ENCODE assay signal across 12 mouse cellular contexts in the genomic region with DNA sequence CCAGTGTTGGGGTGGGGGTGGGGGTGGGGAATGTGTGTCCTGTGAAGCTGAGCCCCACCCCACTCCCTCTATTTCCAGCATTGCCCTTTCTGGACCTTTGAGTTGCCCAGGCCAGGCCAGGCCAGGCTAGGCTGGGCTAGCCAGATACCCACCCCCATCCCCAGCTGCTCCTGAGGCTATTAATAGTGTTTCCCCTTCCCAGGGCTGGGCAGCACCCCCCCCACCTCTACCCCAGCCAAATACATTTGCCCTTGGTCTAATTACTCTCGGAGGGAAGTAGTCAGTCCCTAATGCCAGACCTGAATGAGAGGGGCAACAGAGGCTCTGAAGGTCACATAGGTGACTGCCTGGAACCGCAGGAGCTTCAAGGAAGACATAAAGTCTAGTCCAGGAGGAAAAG. TPM values are rescaled to one million over a fixed set of nuclear protein-coding genes. Genes with fewer than 3 reads are reported as not detected.
A peak's percentile ranks its signal among the peaks of the same experiment; 100 is the strongest.
DNase-seq lines count a peak whose midpoint lies in the region; ATAC-seq and TF ChIP-seq lines count a peak whose summit lies in the region.
"Had no signal": no experiment of that assay in that cellular context is flagged by ENCODE, and none has a peak within 500 bp of the region (broad histone marks: within the 10 kb centered on the region; RNA-seq: fewer than 3 reads in every experiment).

No protein-coding gene starts in this region.

- DNase-seq in layer of hippocampus, adult 2 months (ENCODE audit: low spot score in 2 of 2), result no peak
- DNase-seq in layer of hippocampus, adult 9-11 months, result no peak
- DNase-seq in gastrocnemius, adult 8-10 months (ENCODE audit: low spot score in 2 of 2), result peak; percentile 65 to 84
- DNase-seq in heart, postnatal 4 days, result peak; percentile 56
- DNase-seq in cerebellum, postnatal 36 days, result no peak
- DNase-seq in urinary bladder, adult 18-20 months (ENCODE audit: low spot score in 2 of 2), result no peak
- DNase-seq: cerebellum, adult 9-10 months had no signal

- H3K9ac ChIP-seq in forebrain, embryonic 12.5 days, result no peak overlapping the region; the same call in 1 of the 2 replicates
- H3K9ac ChIP-seq: liver, embryonic 14.5 days had no signal

- H3K4me3 ChIP-seq in layer of hippocampus, adult 2 months, result no peak overlapping the region
- no peak overlapping the region for H3K4me3 ChIP-seq in forebrain, embryonic 12.5 days (replicated peaks)
- H3K4me3 ChIP-seq: embryonic facial prominence, embryonic 13.5 days had no signal

- H3K27ac ChIP-seq in layer of hippocampus, adult 2 months, result peak overlapping the region; percentile 93
- 0 out of 2 replicates have a peak overlapping the region, but pooled peaks have one; percentile 31 for H3K27ac ChIP-seq in forebrain, embryonic 12.5 days
- H3K27ac ChIP-seq: kidney, postnatal 0 days; liver, embryonic 14.5 days had no signal

- ATAC-seq in forebrain, embryonic 12.5 days (ENCODE audit: low FRiP score), result no peak

- no peaks in the 10 kb centered on the region for H3K36me3 ChIP-seq in forebrain, embryonic 12.5 days (replicated peaks)

- 62% methylated on average over 2 of the region's 2 CpGs for WGBS in forebrain, embryonic 12.5 days

- H3K4me2 ChIP-seq in forebrain, embryonic 12.5 days, result no peak overlapping the region
- H3K4me2 ChIP-seq: embryonic facial prominence, embryonic 13.5 days had no signal

- H3K9me3 ChIP-seq in forebrain, embryonic 12.5 days, result no peaks in the 10 kb centered on the region
- H3K9me3 ChIP-seq: embryonic facial prominence, embryonic 13.5 days had no signal

- no peak for TF ChIP-seq CTCF in layer of hippocampus, adult 2 months (conservative IDR thresholded peaks at IDR 0.05)

- H3K4me1 ChIP-seq in forebrain, embryonic 12.5 days, result peaks cover 76% of the 10 kb centered on the region

- H3K27me3 ChIP-seq in forebrain, embryonic 12.5 days, result peaks cover 71% of the 10 kb centered on the region

RNA-seq across cellular contexts. Expression of a gene that starts 12.8 kb away (rescaled TPM):
- under 1 TPM in 1 of 2 experiments, not detected in 1; 0.54 TPM for total RNA-seq in layer of hippocampus, adult 2 months (2021)
- polyA plus RNA-seq in forebrain, embryonic 12.5 days (2016; fragmentation: Nextera tagmentation; extraction: Ambion mirVana), result 2.2 and 3.5 TPM in 2 replicates
- under 1 TPM in 3 of 4 experiments, not detected in 1; 0.43 to 0.56 (median 0.48) TPM for total RNA-seq in gastrocnemius, adult 8-10 months (2022)
- total RNA-seq in heart, postnatal 4 days (2021), result 1 to 10 TPM; 1.1 to 1.3 TPM
- total RNA-seq: left cerebral cortex, adult 18-20 months had no signal

RNA-seq across cellular contexts. Expression of a gene that starts 34.3 kb away (rescaled TPM):
- total RNA-seq in layer of hippocampus, adult 2 months (2021), result 1 to 10 TPM; 2.3 to 2.6 TPM
- polyA plus RNA-seq in forebrain, embryonic 12.5 days (2016; fragmentation: Nextera tagmentation; extraction: Ambion mirVana), result 3.1 and 3.9 TPM in 2 replicates
- 1 to 10 TPM in 1 of 4 experiments, under 1 TPM in 3; 0.51 to 1.8 (median 0.57) TPM for total RNA-seq in gastrocnemius, adult 8-10 months (2022)
- total RNA-seq in heart, postnatal 4 days (2021), result 10 to 100 TPM in 1 of 2 experiments, 1 to 10 TPM in 1; 9.6 to 10.6 TPM

RNA-seq across cellular contexts. Expression of a gene that starts 47.9 kb away (rescaled TPM):
- 10 to 100 TPM; 91.8 to 93.9 TPM for total RNA-seq in layer of hippocampus, adult 2 months (2021)
- polyA plus RNA-seq in forebrain, embryonic 12.5 days (2016; fragmentation: Nextera tagmentation; extraction: Ambion mirVana), result 22.8 and 26.6 TPM in 2 replicates
- total RNA-seq in gastrocnemius, adult 8-10 months (2022), result 10 to 100 TPM; 17.6 to 26.4 (median 20.7) TPM
- total RNA-seq in heart, postnatal 4 days (2021), result 10 to 100 TPM; 65.0 to 68.7 TPM

RNA-seq across cellular contexts. Expression of a gene that starts 49.5 kb away (rescaled TPM):
- total RNA-seq in layer of hippocampus, adult 2 months (2021), result 100 to 1,000 TPM; 109 to 113 TPM
- 55.4 and 59.6 TPM in 2 replicates for polyA plus RNA-seq in forebrain, embryonic 12.5 days (2016; fragmentation: Nextera tagmentation; extraction: Ambion mirVana)
- 10 to 100 TPM; 44.9 to 73.7 (median 53.5) TPM for total RNA-seq in gastrocnemius, adult 8-10 months (2022)
- total RNA-seq in heart, postnatal 4 days (2021), result 10 to 100 TPM; 47.4 to 48.8 TPM

Comparison
In these comparisons a context has a peak if more than half of its experiments do, and no peak if none do; other contexts are left out.
1. DNase-seq: peak in gastrocnemius, adult 8-10 months (2 of 2) and heart, postnatal 4 days (single experiment); none in layer of hippocampus, adult 2 months (0 of 2), layer of hippocampus, adult 9-11 months (single experiment), cerebellum, postnatal 36 days (0 of 2) and urinary bladder, adult 18-20 months (0 of 2).